Mouse (Mus musculus): ENCODE data around the gene Cysrt1. TPM values are rescaled to one million over a fixed set of nuclear protein-coding genes. Genes with fewer than 3 reads are reported as not detected.
A peak's percentile ranks its signal among the peaks of the same experiment; 100 is the strongest.

The Cysrt1 gene
- polyA plus RNA-seq, 1 experiment: not detected

DNA sequence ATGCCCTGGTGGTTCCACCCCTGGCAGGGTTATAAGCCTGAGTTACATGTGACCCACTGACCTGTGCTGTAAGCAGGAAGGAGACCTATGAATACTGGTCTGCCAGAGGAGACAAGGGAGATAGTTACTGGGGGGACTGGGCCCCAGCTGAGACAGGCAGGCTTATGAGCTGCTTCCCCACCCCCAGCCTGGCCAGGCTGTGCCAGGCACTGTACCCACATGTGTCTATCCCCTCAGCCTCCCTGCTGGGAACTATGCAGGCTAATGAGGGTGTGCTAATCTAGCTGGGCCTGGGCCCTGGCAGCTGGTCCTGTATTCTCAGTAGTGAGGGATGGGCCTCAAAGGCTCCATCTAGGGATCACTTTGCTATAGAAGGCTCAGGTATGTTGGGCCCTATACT lies 25.0 kb upstream of the Cysrt1 start:
- TF ChIP-seq TAL1 (IDR thresholded peaks at IDR 0.05; ENCODE audit: low read length) (no peak), GATA1 (IDR thresholded peaks at IDR 0.05; ENCODE audit: low read length) (no peak)
- peaks cover 89% of the 10 kb centered on the region for H3K4me1 ChIP-seq (ENCODE audit: control insufficient read depth)
- H3K4me3 ChIP-seq (replicated peaks): peak overlapping the region; percentile 7
- H3K36me3 ChIP-seq (ENCODE audit: control insufficient read depth): peaks cover 52% of the 10 kb centered on the region
- no peaks in the 10 kb centered on the region for H3K9me3 ChIP-seq (ENCODE audit: control insufficient read depth, low read length)
- no peaks in the 10 kb centered on the region for H3K27me3 ChIP-seq (ENCODE audit: control insufficient read depth)

DNA sequence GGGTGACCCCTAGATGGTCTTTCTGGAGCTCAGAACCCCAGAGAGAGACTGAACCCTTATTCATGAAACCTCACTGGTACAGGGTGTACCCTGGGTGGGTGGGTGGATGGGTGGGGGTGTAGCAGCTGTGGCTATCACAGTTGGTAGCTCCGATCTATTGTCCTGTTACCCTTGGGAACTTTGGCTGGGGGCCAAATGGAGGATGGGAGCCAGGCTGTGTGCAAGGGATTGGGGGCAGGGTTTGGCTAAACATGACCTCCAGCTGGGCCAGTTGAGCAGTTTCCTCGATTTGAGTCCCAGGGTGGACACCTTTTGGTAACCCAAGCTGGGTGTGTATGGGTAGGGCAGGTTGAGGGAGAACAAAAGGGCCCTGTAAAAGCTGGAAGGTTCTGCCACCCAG lies 24.5 kb upstream of the Cysrt1 start:
- H3K27me3 ChIP-seq (ENCODE audit: control insufficient read depth): no peaks in the 10 kb centered on the region
- H3K36me3 ChIP-seq (ENCODE audit: control insufficient read depth): peaks cover 51% of the 10 kb centered on the region
- TF ChIP-seq TAL1 (IDR thresholded peaks at IDR 0.05; ENCODE audit: low read length): no peak
- TF ChIP-seq GATA1 (IDR thresholded peaks at IDR 0.05; ENCODE audit: low read length): no peak
- H3K4me1 ChIP-seq (ENCODE audit: control insufficient read depth): peaks cover 93% of the 10 kb centered on the region
- peak overlapping the region; percentile 12 for H3K4me3 ChIP-seq (replicated peaks)
- H3K9me3 ChIP-seq (ENCODE audit: control insufficient read depth, low read length): no peaks in the 10 kb centered on the region

DNA sequence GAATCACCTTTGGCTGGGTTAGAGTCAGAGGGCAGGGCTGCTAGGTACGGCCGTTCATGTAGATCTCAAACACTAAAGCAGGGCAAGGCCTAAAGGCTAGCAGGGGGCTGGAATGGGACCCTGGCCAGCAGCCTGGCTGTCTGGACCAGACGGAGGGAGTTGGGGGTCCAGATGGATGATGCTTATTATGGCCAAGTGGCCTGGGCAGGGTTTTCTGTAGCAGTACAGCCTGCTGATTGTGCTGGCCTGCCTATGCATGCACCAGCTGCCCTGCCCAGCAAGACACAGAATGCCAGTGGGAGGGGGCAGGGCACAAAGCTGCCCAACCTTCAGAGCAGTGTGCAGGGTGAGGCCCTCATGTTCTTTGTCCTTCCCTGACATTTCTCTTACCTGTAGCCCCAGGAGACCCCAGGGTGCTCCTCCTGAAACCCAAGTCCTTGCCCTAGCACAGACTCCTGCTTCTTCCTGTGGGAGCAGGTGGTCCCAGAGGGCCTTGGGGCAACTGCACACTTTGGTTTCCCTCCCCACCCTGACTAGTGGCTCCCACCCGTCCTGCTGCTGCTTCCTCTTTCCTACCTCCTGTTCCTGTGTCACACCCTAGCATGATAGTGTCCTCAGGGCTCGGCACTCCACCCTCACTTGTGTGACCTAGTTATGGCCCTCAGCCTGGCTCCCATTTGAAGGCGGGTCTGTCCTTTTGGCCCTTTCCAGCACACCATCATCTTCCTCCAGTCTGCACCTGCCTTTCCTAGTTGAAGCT lies 23.8 kb upstream of the Cysrt1 start:
- Histone ChIP-seq H3K4me1 (ENCODE audit: control insufficient read depth) (peaks cover 92% of the 10 kb centered on the region), H3K27me3 (ENCODE audit: control insufficient read depth) (no peaks in the 10 kb centered on the region), H3K9me3 (ENCODE audit: control insufficient read depth, low read length) (no peaks in the 10 kb centered on the region), H3K4me3 (replicated peaks) (peak overlapping the region; percentile 12), H3K36me3 (ENCODE audit: control insufficient read depth) (peaks cover 44% of the 10 kb centered on the region)
- TF ChIP-seq GATA1 (IDR thresholded peaks at IDR 0.05; ENCODE audit: low read length): no peak
- no peak for TF ChIP-seq TAL1 (IDR thresholded peaks at IDR 0.05; ENCODE audit: low read length)

DNA sequence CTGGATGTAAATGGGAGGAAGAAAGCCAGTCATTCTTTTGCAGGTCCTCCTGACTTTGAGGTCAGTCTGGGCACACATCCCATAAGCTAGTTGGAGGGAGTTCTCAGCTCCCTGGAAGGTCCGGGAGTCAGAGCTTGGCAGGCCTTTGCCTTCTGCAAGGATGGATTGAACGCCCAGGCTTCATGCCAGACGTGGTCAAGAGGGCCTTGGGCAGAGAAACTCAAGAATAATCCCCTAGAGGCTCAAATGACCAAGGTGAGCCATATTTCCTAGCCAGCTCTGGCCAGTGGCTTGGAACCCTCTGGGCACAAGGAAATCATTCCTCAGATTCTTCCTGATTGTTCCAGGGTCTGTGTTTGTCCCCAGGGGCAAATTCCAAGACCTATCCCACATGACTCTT lies 22.6 kb upstream of the Cysrt1 start:
- TF ChIP-seq TAL1 (IDR thresholded peaks at IDR 0.05; ENCODE audit: low read length): no peak
- no peak for TF ChIP-seq GATA1 (IDR thresholded peaks at IDR 0.05; ENCODE audit: low read length)
- Histone ChIP-seq H3K27me3 (ENCODE audit: control insufficient read depth) (no peaks in the 10 kb centered on the region), H3K4me3 (replicated peaks) (no peak overlapping the region), H3K36me3 (ENCODE audit: control insufficient read depth) (peaks cover 32% of the 10 kb centered on the region), H3K9me3 (ENCODE audit: control insufficient read depth, low read length) (no peaks in the 10 kb centered on the region), H3K4me1 (ENCODE audit: control insufficient read depth) (peaks cover 80% of the 10 kb centered on the region)

DNA sequence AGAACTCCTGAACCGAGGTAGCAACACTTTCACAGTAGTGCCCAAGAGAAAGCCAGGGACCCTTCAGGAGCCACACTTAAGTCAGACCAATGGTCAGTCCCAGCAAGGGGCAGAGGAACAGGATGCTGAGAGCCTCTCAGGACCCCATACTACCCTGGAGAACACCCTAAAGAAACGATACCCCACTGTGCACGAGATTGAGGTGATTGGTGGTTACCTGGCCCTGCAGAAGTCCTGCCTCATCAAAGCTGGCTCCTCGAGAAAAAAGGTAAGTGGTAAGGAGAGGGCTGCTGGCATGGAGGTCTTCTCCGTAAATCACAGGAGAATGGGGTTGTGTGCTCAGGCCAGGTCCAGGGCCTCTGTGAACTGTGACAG lies 22.0 kb upstream of the Cysrt1 start:
- Histone ChIP-seq H3K36me3 (ENCODE audit: control insufficient read depth) (peaks cover 26% of the 10 kb centered on the region), H3K9me3 (ENCODE audit: control insufficient read depth, low read length) (no peaks in the 10 kb centered on the region), H3K27me3 (ENCODE audit: control insufficient read depth) (no peaks in the 10 kb centered on the region), H3K4me1 (ENCODE audit: control insufficient read depth) (peaks cover 77% of the 10 kb centered on the region), H3K4me3 (replicated peaks) (peak overlapping the region; percentile 90)
- TF ChIP-seq TAL1 (IDR thresholded peaks at IDR 0.05; ENCODE audit: low read length): no peak
- TF ChIP-seq GATA1 (IDR thresholded peaks at IDR 0.05; ENCODE audit: low read length): no peak

DNA sequence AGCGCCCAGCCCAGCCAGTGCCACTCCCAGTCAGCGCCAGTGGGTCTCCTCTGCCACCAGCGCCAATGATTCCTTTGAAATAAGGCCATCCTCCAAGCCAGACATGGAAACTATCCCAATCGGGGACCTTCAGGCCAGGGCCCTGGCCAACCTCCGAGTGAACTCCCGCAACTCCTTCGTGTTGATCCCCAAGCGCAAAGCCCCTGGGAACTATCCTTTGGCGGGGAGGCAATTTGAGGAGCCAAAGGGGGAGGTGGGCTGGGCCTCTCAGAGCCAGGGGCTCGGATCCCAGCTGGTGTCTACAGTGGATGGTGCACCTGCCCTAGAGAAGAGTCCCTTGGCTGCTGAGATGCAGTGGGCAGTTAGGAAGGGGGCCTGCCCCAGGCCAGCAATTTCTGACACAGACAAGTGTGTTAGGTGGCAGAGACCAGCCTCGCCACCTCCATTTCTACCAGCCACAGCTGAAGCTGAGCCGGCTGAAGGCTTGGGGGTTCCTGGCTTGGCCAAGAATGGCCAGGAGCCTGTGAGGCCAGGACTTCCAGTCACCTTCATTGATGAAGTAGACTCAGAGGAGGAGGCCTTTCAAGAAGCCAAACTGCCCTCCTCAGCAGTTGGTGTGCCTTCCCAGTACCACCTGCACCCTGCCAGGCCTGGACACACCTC lies 21.5 kb upstream of the Cysrt1 start:
- H3K4me1 ChIP-seq (ENCODE audit: control insufficient read depth): peaks cover 73% of the 10 kb centered on the region
- no peaks in the 10 kb centered on the region for H3K9me3 ChIP-seq (ENCODE audit: control insufficient read depth, low read length)
- H3K4me3 ChIP-seq (replicated peaks): peak overlapping the region; percentile 90
- no peak for TF ChIP-seq TAL1 (IDR thresholded peaks at IDR 0.05; ENCODE audit: low read length)
- TF ChIP-seq GATA1 (IDR thresholded peaks at IDR 0.05; ENCODE audit: low read length): no peak
- peaks cover 21% of the 10 kb centered on the region for H3K36me3 ChIP-seq (ENCODE audit: control insufficient read depth)
- no peaks in the 10 kb centered on the region for H3K27me3 ChIP-seq (ENCODE audit: control insufficient read depth)

DNA sequence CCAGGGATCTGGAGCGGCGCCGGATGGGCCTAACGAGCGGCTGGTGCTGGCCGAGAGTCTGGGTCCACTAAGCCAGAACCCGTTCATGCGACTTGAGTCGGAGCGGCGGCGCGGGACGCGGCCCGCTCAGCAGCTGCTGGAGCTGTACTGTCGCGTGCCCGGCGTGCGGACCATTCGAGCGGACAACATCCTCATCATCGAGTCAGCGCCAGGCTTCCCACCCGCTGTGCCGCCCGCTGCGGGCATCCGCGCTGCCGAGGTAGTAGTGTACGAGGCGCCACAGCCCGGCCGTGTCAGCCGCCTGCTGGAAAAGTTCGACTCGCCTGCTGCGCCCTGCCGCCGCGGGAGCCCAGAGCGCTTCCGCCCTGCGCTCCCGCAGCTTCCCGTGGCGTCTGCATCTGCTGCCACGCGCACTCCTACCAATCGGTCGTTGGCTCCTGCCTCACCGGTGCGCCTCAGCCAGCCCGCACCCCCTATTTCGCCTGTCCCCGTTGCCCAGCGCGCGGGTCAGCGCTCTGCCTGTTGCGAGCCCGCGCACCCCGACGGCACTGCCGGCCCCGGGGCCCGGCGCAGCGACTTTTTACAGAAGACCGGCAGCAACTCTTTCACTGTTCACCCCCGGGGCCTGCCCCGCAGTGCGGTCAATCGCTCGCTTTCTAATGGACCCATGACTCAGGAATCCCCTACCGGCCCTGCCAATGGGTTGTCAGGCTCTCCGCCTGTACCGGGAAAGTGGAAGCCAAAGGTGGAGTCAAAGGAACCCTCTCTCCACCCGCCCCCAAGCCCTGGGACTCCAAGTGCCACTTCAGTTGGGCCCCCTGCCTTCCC lies 20.8 kb upstream of the Cysrt1 start:
- Histone ChIP-seq H3K36me3 (ENCODE audit: control insufficient read depth) (peaks cover 13% of the 10 kb centered on the region), H3K27me3 (ENCODE audit: control insufficient read depth) (no peaks in the 10 kb centered on the region), H3K4me1 (ENCODE audit: control insufficient read depth) (peaks cover 68% of the 10 kb centered on the region), H3K4me3 (replicated peaks) (peak overlapping the region; percentile 90), H3K9me3 (ENCODE audit: control insufficient read depth, low read length) (no peaks in the 10 kb centered on the region)
- TF ChIP-seq GATA1 (IDR thresholded peaks at IDR 0.05; ENCODE audit: low read length) (no peak), TAL1 (IDR thresholded peaks at IDR 0.05; ENCODE audit: low read length) (no peak)

DNA sequence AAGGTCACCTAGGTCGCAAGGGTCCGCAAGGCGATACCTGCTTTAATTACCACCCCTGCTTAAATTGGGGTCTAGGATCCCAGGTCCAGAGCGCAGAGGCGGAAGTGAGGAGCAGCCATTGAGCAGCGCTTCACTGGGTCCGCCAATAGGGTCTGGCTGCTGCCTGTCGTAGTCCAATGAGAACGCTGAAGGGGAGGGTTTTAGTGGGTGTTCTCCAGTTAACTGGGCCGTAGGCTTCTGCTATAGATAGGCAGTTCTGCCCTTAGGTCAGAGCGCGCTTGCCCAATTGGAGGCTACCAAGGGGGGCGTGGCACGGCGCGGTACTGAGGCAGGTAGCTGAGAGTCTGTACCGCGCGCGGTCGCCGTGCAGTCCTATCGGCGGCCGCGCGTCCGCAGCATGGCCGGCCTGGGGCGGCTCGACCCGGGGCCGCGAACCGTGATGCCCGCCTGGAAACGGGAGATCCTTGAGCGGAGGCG lies 20.1 kb upstream of the Cysrt1 start, which contains the start of gene Tprn:
TSS of gene Tprn (plus strand) at position 328 of the 477 bp plus-strand sequence.
- no peaks in the 10 kb centered on the region for H3K9me3 ChIP-seq (ENCODE audit: control insufficient read depth, low read length)
- H3K4me3 ChIP-seq (replicated peaks): peak within 1 kb of the TSS; percentile 90
- peaks cover 7% of the 10 kb centered on the region for H3K36me3 ChIP-seq (ENCODE audit: control insufficient read depth)
- TF ChIP-seq TAL1 (IDR thresholded peaks at IDR 0.05; ENCODE audit: low read length) (no peak), GATA1 (IDR thresholded peaks at IDR 0.05; ENCODE audit: low read length) (0 out of 2 replicates have a peak, but pooled peaks have one; percentile 5)
- no peaks in the 10 kb centered on the region for H3K27me3 ChIP-seq (ENCODE audit: control insufficient read depth)
- peaks cover 61% of the 10 kb centered on the region for H3K4me1 ChIP-seq (ENCODE audit: control insufficient read depth)

All from erythroblast, embryonic 14.5 days (primary cell).